Mouse (Mus musculus) G1E (cell line): ENCODE data around the gene Laptm5. TPM values are rescaled to one million over a fixed set of nuclear protein-coding genes. Genes with fewer than 3 reads are reported as not detected.

ENCODE experiments used
- ATAC-seq: 2 replicates; pipeline ENCODE4 v1.8.0; 2016; ENCODE audit warnings: mild to moderate bottlenecking; ENCODE audit not compliant: insufficient number of reproducible peaks, poor library complexity, low FRiP score, severe bottlenecking; ENCODE audit errors: extremely low read depth
- DNase-seq: peaks from one replicate; pipeline ENCODE4 v3.0.0; 2012; ENCODE audit warnings: low spot score
- H3K27me3 ChIP-seq: 2 replicates; pipeline ENCODE4 v1.6.1; 2012; ENCODE audit warnings: mild to moderate bottlenecking, low read length, inconsistent platforms; ENCODE audit not compliant: insufficient read depth
- H3K36me3 ChIP-seq: replicated peaks from 2 replicates; pipeline ENCODE3; 2012; ENCODE audit warnings: mild to moderate bottlenecking, inconsistent platforms
- H3K4me1 ChIP-seq: 2 replicates; pipeline ENCODE4 v1.6.1; 2012; ENCODE audit warnings: low read depth, low read length, inconsistent platforms, mixed read lengths; ENCODE audit not compliant: insufficient read depth
- H3K4me3 ChIP-seq: 2 replicates; pipeline ENCODE4 v1.5.1; 2012; ENCODE audit warnings: low read depth, mild to moderate bottlenecking, inconsistent platforms, low read length, moderate library complexity, mixed read lengths
- H3K9me3 ChIP-seq: replicated peaks from 2 replicates; pipeline ENCODE4 v1.6.1; 2012; ENCODE audit warnings: inconsistent platforms
- CTCF ChIP-seq: IDR thresholded peaks from 2 replicates; pipeline ENCODE4 v1.5.1; 2012; ENCODE audit warnings: low read depth, low read length, inconsistent platforms, mixed read lengths
- GATA1 ChIP-seq: IDR thresholded peaks from 2 replicates; pipeline ENCODE4 v1.6.1; 2012; ENCODE audit warnings: borderline replicate concordance, low read length, inconsistent platforms, mixed read lengths
- GATA2 ChIP-seq: IDR thresholded peaks from 2 replicates; pipeline ENCODE4 v1.6.1; 2012; ENCODE audit warnings: low read depth, low read length, inconsistent platforms, borderline replicate concordance
- POLR2AphosphoS5 ChIP-seq: IDR thresholded peaks from 2 replicates; pipeline ENCODE4 v1.6.1; 2012; ENCODE audit warnings: low read depth, low read length, inconsistent platforms; ENCODE audit not compliant: insufficient replicate concordance
- TAL1 ChIP-seq: conservative IDR thresholded peaks from 2 replicates; pipeline ENCODE4 v1.6.1; 2012; ENCODE audit warnings: low read depth, low read length, inconsistent platforms, mixed read lengths
- polyA plus RNA-seq: library from polyadenylated mRNA; stranded (reverse); fragments of >175 nt; gene quantifications from 2 replicates; pipeline ENCODE4 v1.2.3, GENCODE M21; 2012
- total RNA-seq, 2 experiments: library from RNA; stranded (forward) in 1 of 2; stranded (reverse) in 1 of 2; fragments of 200-1000 nt in 1 of 2; fragments of >200 nt in 1 of 2; fragmentation: Nextera tagmentation in 1 of 2; gene quantifications; 2 replicates each; pipeline ENCODE4 v1.2.3; 2014 to 2017

Laptm5 gene
- total and polyA plus RNA-seq, 3 experiments: 222 to 717 (median 540) TPM

- H3K4me1 ChIP-seq: peaks cover 86% of the 10 kb centered on the region
- H3K36me3 ChIP-seq: peaks cover 60% of the 10 kb centered on the region
- ATAC-seq (no peak), DNase-seq (no peak)
- no peaks in the 10 kb centered on the region for H3K9me3 ChIP-seq
- TF ChIP-seq GATA2 (no peak), GATA1 (no peak), CTCF (no peak), POLR2AphosphoS5 (no peak), TAL1 (no peak)
- H3K4me3 ChIP-seq: peak overlapping the region; percentile 74
- no peaks in the 10 kb centered on the region for H3K27me3 ChIP-seq
These were observed 2.7 kb downstream of the Laptm5 start for GRCm38 (mm10) chr4:130915668-130916035.

- no peaks in the 10 kb centered on the region for H3K9me3 ChIP-seq
- H3K27me3 ChIP-seq: no peaks in the 10 kb centered on the region
- TF ChIP-seq CTCF: no peak
- TF ChIP-seq GATA2: no peak
- TF ChIP-seq GATA1: no peak
- no peak for TF ChIP-seq TAL1
- no peak for TF ChIP-seq POLR2AphosphoS5
- DNase-seq (no peak), ATAC-seq (no peak)
- H3K4me1 ChIP-seq: peaks cover 86% of the 10 kb centered on the region
- peak overlapping the region; percentile 74; the same call in 1 of the 2 replicates for H3K4me3 ChIP-seq
- peaks cover 69% of the 10 kb centered on the region for H3K36me3 ChIP-seq
These were observed 3.7 kb downstream of the Laptm5 start for GRCm38 (mm10) chr4:130916639-130917038.

GRCm38 (mm10) chr4:130917564-130917963, 4.6 kb downstream of the Laptm5 start:
- H3K4me1 ChIP-seq: peaks cover 86% of the 10 kb centered on the region
- ATAC-seq (no peak), DNase-seq (no peak)
- no peaks in the 10 kb centered on the region for H3K27me3 ChIP-seq
- H3K4me3 ChIP-seq: peak overlapping the region; percentile 20; the same call in 1 of the 2 replicates
- TF ChIP-seq TAL1: no peak
- TF ChIP-seq POLR2AphosphoS5: no peak
- TF ChIP-seq GATA2: no peak
- TF ChIP-seq GATA1: no peak
- no peak for TF ChIP-seq CTCF
- H3K36me3 ChIP-seq: peaks cover 78% of the 10 kb centered on the region
- no peaks in the 10 kb centered on the region for H3K9me3 ChIP-seq

GRCm38 (mm10) chr4:130918805-130919749, 6.2 kb downstream of the Laptm5 start:
- TF ChIP-seq TAL1 (no peak), CTCF (no peak), GATA2 (no peak), POLR2AphosphoS5 (no peak), GATA1 (no peak)
- Histone ChIP-seq H3K9me3 (no peaks in the 10 kb centered on the region), H3K27me3 (no peaks in the 10 kb centered on the region), H3K36me3 (peaks cover 92% of the 10 kb centered on the region), H3K4me1 (peaks cover 91% of the 10 kb centered on the region), H3K4me3 (peak overlapping the region; percentile 63; the same call in 1 of the 2 replicates)
- DNase-seq: no peak
- no peak for ATAC-seq

GRCm38 (mm10) chr4:130919750-130920356, 6.9 kb downstream of the Laptm5 start:
- peaks cover 94% of the 10 kb centered on the region for H3K4me1 ChIP-seq
- H3K4me3 ChIP-seq: peak overlapping the region; percentile 63; the same call in 1 of the 2 replicates
- no peak for ATAC-seq

More at GRCm38 (mm10) chr4:130919750-130920356, 6.9 kb downstream of the Laptm5 start:
- peak; percentile 77 for DNase-seq
- Histone ChIP-seq H3K36me3 (peaks cover 97% of the 10 kb centered on the region), H3K27me3 (no peaks in the 10 kb centered on the region), H3K9me3 (no peaks in the 10 kb centered on the region)
- TF ChIP-seq CTCF (no peak), POLR2AphosphoS5 (no peak), TAL1 (no peak), GATA2 (no peak), GATA1 (no peak)
